Mouse (Mus musculus) midbrain, embryonic 11.5 days (tissue): Measurements from ENCODE around the gene Emc7. TPM values are rescaled to one million over a fixed set of nuclear protein-coding genes. Genes with fewer than 3 reads are reported as not detected.
"Not testable (repeated sequence)": the region's sequence is repeated elsewhere in the genome, so short reads cannot be mapped to it uniquely, and the experiment has no call there.

ENCODE experiments used
- ATAC-seq: fragments of 200-750 bp; cut with Nextera tagmentation; 2 replicates; pipeline ENCODE4 v1.8.0; 2017; ENCODE audit warnings: moderate TSS enrichment, moderate library complexity; ENCODE audit not compliant: low FRiP score
- DNase-seq: peaks from one replicate; pipeline ENCODE4 v3.0.0; 2015; ENCODE audit warnings: low spot score; ENCODE audit errors: missing footprints
- H3K27ac ChIP-seq: fragments of 300-500 bp; sonication (generic); 2 replicates; pipeline ENCODE4 v1.5.1; 2014; ENCODE audit warnings: low read depth, low read length
- H3K27me3 ChIP-seq: fragments of 300-500 bp; sonication (generic); 2 replicates; pipeline ENCODE4 v1.6.1; 2014; ENCODE audit warnings: mild to moderate bottlenecking, low read length, moderate library complexity, mixed read lengths; ENCODE audit not compliant: control insufficient read depth, insufficient read depth
- H3K36me3 ChIP-seq: fragments of 300-500 bp; sonication (generic); 2 replicates; pipeline ENCODE4 v1.6.1; 2014; ENCODE audit warnings: mild to moderate bottlenecking, low read length, moderate library complexity, mixed read lengths; ENCODE audit not compliant: control insufficient read depth, insufficient read depth
- H3K4me1 ChIP-seq: fragments of 300-500 bp; sonication (generic); 2 replicates; pipeline ENCODE4 v1.6.1; 2014; ENCODE audit warnings: low read length; ENCODE audit not compliant: control insufficient read depth, insufficient read depth
- H3K4me2 ChIP-seq: fragments of 300-500 bp; sonication (generic); 2 replicates; pipeline ENCODE4 v1.6.1; 2014; ENCODE audit warnings: mild to moderate bottlenecking, moderate library complexity
- H3K4me3 ChIP-seq: fragments of 300-500 bp; sonication (generic); 2 replicates; pipeline ENCODE4 v1.5.1; 2014; ENCODE audit warnings: low read depth, low read length
- H3K9ac ChIP-seq: fragments of 300-500 bp; sonication (generic); 2 replicates; pipeline ENCODE4 v1.6.1; 2014; ENCODE audit warnings: low read length
- H3K9me3 ChIP-seq: fragments of 300-500 bp; sonication (generic); 2 replicates; pipeline ENCODE4 v1.6.1; 2016; ENCODE audit warnings: low read length; ENCODE audit not compliant: control insufficient read depth
- WGBS: fragments of 180-500 bp; shearing (Covaris S2); extraction: QIAGEN DNeasy Blood & Tissue Kit; methylation state at CpG from one replicate; pipeline ENCODE4 v1.1.7; 2014; 5-methylcytosine and 5-hydroxymethylcytosine counted together
- polyA plus RNA-seq: library from polyadenylated mRNA; unstranded; fragments of >200 nt; fragmentation: Nextera tagmentation; extraction: Ambion mirVana; gene quantifications from 2 replicates; pipeline ENCODE4 v1.2.1, GENCODE M21; 2014

Gene Emc7
- 11.2 and 12.0 TPM in 2 replicates for polyA plus RNA-seq

- peak; percentile 99 for ATAC-seq
- no peaks in the 10 kb centered on the region for H3K9me3 ChIP-seq
- H3K4me2 ChIP-seq = peak within 1 kb of the TSS; percentile 78
- WGBS = under 1% methylated on average over 49 of the region's 49 CpGs
- peak; percentile 99 for DNase-seq
- peak within 1 kb of the TSS; percentile 4; the same call in 1 of the 2 replicates for H3K27ac ChIP-seq
- peaks cover 1% of the 10 kb centered on the region; the same call in 1 of the 2 replicates for H3K36me3 ChIP-seq
- H3K9ac ChIP-seq = peak within 1 kb of the TSS; percentile 89
- no peaks in the 10 kb centered on the region for H3K27me3 ChIP-seq
- peak within 1 kb of the TSS; percentile 85 for H3K4me3 ChIP-seq
- peaks cover 4% of the 10 kb centered on the region for H3K4me1 ChIP-seq
These were observed at the start of gene Emc7 for GRCm38 (mm10) chr2:112454862-112455564. Gene Emc7 (plus strand): TSS chr2:112454997.

DNA sequence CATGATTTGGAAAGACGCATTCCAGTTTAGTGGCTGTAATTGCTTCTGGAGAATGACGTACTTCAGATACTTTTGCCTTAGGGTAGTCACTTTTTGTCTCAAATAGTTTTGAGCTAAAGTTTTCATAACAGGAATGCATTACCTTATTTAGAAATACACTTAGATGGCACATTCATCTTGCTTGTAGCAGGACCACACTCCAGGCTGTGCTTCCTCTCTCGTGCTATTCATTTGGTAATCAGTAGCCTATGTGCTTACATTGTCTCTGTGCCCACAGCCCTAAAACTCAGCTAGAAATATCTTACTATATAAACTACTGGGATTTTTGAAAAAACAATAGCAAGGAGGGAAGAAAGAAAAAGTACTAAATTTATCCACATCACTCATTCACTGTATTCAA, 47.8 kb upstream of the Emc7 start:
- H3K4me2 ChIP-seq = no peak overlapping the region
- H3K4me1 ChIP-seq = no peaks in the 10 kb centered on the region
- H3K36me3 ChIP-seq = no peaks in the 10 kb centered on the region

GRCm38 (mm10) chr2:112425308-112425707, 29.5 kb upstream of the Emc7 start:
- no peak overlapping the region for H3K4me2 ChIP-seq
- H3K27me3 ChIP-seq = no peaks in the 10 kb centered on the region
- H3K36me3 ChIP-seq = no peaks in the 10 kb centered on the region
- ATAC-seq = no peak
- H3K9me3 ChIP-seq = no peaks in the 10 kb centered on the region
- H3K27ac ChIP-seq = no peak overlapping the region
- 69% methylated on average over 3 of the region's 3 CpGs for WGBS
- DNase-seq = no peak
- H3K9ac ChIP-seq = no peak overlapping the region
- H3K4me1 ChIP-seq = no peaks in the 10 kb centered on the region
- no peak overlapping the region for H3K4me3 ChIP-seq

More for the DNA sequence above, 47.8 kb upstream of the Emc7 start:
- DNase-seq (no peak), ATAC-seq (no peak)
- no peaks in the 10 kb centered on the region for H3K27me3 ChIP-seq
- H3K4me3 ChIP-seq = no peak overlapping the region
- H3K27ac ChIP-seq = no peak overlapping the region
- H3K9ac ChIP-seq = no peak overlapping the region
- no peaks in the 10 kb centered on the region for H3K9me3 ChIP-seq
- WGBS = 91% methylated on average over 3 of the region's 3 CpGs

DNA sequence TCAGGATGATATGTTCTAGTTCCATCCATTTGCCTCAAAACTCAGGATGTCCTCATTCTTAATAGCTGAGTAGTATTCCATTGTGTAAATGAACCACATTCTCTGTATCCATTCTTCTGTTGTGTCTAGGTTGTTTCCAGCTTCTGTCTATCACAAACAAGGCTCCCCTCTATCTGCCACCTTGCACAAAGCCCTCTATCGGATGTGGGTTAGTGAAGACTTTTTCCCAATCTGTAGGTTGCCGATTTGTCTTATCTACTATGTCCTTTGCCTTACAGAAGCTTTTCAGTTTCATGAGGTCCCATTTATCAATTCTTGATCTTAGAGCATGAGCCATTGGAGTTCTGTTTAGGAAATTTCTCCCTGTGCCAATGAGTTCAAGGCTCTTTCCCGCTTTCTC, 26.3 kb upstream of the Emc7 start:
- H3K27me3 ChIP-seq, H3K27ac ChIP-seq, ATAC-seq, H3K4me3 ChIP-seq, H3K36me3 ChIP-seq, DNase-seq, H3K9me3 ChIP-seq, H3K9ac ChIP-seq, H3K4me2 ChIP-seq, H3K4me1 ChIP-seq: not testable (repeated sequence)
- WGBS = 83% methylated on average over 3 of the region's 3 CpGs

- H3K9ac ChIP-seq = no peak overlapping the region
- no peak overlapping the region for H3K4me3 ChIP-seq
- WGBS = 89% methylated on average over 4 of the region's 4 CpGs
- no peaks in the 10 kb centered on the region for H3K27me3 ChIP-seq
- no peak for ATAC-seq
- H3K9me3 ChIP-seq = no peaks in the 10 kb centered on the region
- H3K27ac ChIP-seq = no peak overlapping the region
- no peaks in the 10 kb centered on the region for H3K4me1 ChIP-seq
- H3K4me2 ChIP-seq = no peak overlapping the region
- DNase-seq = no peak
- H3K36me3 ChIP-seq = no peaks in the 10 kb centered on the region
These were observed 25.1 kb upstream of the Emc7 start for GRCm38 (mm10) chr2:112429665-112430064.

DNA sequence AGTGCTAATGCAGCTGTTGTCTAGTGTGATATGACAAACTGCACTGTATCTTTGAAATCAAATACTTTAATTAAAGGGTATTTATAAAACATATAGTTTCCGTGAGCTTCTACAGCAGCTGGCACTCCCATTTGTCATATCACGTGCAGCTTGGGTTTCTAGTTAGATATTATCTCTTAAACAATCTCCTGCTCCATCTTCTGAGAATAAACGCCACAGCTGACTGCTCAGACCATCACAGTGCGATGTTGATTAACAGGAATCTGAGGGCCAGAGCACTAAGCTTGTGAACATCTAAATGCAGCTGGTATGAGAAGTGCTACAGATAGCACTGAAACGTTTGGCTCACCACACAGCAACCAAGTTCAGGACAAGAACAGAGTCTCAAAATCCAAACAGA, 24.4 kb upstream of the Emc7 start:
- H3K9me3 ChIP-seq = no peaks in the 10 kb centered on the region
- WGBS = 82% methylated on average over 5 of the region's 5 CpGs
- H3K27ac ChIP-seq = no peak overlapping the region
- H3K4me3 ChIP-seq = no peak overlapping the region
- H3K4me1 ChIP-seq = no peaks in the 10 kb centered on the region
- DNase-seq (no peak), ATAC-seq (no peak)
- H3K9ac ChIP-seq = no peak overlapping the region
- H3K36me3 ChIP-seq = no peaks in the 10 kb centered on the region
- H3K27me3 ChIP-seq = no peaks in the 10 kb centered on the region
- H3K4me2 ChIP-seq = no peak overlapping the region

DNA sequence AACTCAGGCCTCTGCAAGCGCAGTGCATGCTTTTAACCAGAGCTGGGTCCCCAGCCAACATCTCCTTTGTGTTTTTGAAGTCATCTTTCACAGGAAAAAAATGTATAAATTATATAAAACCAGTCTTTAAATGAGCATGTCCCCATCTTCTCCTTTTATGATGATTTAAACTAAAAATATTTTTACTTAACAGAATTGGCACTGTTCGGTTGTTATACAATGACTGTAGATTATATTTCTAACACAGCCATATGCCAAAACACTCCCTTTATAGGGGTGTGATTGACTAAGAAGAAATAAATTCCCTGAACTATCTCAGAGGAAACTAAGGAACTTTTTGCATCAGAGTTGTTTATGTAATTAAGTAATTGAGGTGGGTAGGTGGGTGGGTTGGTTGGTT, 22.3 kb upstream of the Emc7 start:
- 87% methylated on average over 2 of the region's 2 CpGs for WGBS
- ATAC-seq = no peak
- H3K36me3 ChIP-seq = no peaks in the 10 kb centered on the region
- H3K4me3 ChIP-seq = no peak overlapping the region
- H3K4me2 ChIP-seq = no peak overlapping the region
- no peaks in the 10 kb centered on the region for H3K4me1 ChIP-seq
- H3K9me3 ChIP-seq = no peaks in the 10 kb centered on the region
- H3K27me3 ChIP-seq = no peaks in the 10 kb centered on the region
- H3K27ac ChIP-seq = no peak overlapping the region
- DNase-seq = no peak
- no peak overlapping the region for H3K9ac ChIP-seq

DNA sequence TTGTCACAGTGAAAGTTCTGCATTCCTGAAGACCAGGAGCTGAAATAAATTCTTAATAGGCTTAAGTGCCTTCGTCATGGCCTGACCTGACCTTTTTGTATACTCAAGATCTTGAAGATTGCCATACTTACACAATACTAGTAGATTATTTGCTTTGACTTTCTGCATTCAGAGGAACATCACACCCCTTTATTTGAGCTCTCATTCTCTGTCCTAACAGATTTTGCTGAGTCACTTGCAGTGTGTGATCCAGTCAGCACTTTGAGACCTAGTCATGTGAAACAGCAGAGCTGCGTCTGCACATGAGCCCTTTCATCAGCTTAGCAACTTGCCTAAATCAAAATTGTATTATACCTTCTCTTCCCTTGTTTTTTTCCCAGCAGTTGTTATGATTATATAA, 21.4 kb upstream of the Emc7 start:
- no peak for ATAC-seq
- DNase-seq = no peak
- Histone ChIP-seq H3K4me1 (no peaks in the 10 kb centered on the region), H3K36me3 (no peaks in the 10 kb centered on the region), H3K4me2 (no peak overlapping the region), H3K4me3 (no peak overlapping the region), H3K27ac (no peak overlapping the region), H3K9me3 (no peaks in the 10 kb centered on the region), H3K27me3 (no peaks in the 10 kb centered on the region), H3K9ac (no peak overlapping the region)
- 61% methylated on average over 2 of the region's 2 CpGs for WGBS

GRCm38 (mm10) chr2:112436292-112436691, 18.5 kb upstream of the Emc7 start:
- H3K27ac ChIP-seq = no peak overlapping the region
- H3K27me3 ChIP-seq = no peaks in the 10 kb centered on the region
- 73% methylated on average over 4 of the region's 4 CpGs for WGBS
- H3K36me3 ChIP-seq = no peaks in the 10 kb centered on the region
- ATAC-seq = no peak
- no peaks in the 10 kb centered on the region for H3K9me3 ChIP-seq
- no peak overlapping the region for H3K9ac ChIP-seq
- no peak overlapping the region for H3K4me2 ChIP-seq
- DNase-seq = no peak
- H3K4me3 ChIP-seq = no peak overlapping the region
- H3K4me1 ChIP-seq = no peaks in the 10 kb centered on the region
